Mouse (Mus musculus) MEL (cell line): Measurements from ENCODE around the gene Lgi2.

Experiments used
- CTCF ChIP-seq, 3 experiments: IDR thresholded peaks in 2 of 3; conservative IDR thresholded peaks in 1 of 3; 2 replicates each; pipeline ENCODE4 v1.5.1; 2011 to 2012; ENCODE audit warnings: low read length in 3 of 3, low read depth in 2 of 3, mild to moderate bottlenecking in 2 of 3, improper control_type of control experiment in 1 of 3, inconsistent platforms in 1 of 3, mixed read lengths in 1 of 3, moderate library complexity in 1 of 3; ENCODE audit not compliant: control insufficient read depth in 1 of 3, insufficient read depth in 1 of 3, poor library complexity in 1 of 3, severe bottlenecking in 1 of 3
- JUND ChIP-seq: IDR thresholded peaks from 2 replicates; pipeline ENCODE4 v1.6.1; 2011; ENCODE audit warnings: low read depth, mild to moderate bottlenecking, improper control_type of control experiment, low read length
- KAT2A ChIP-seq: conservative IDR thresholded peaks from 2 replicates; pipeline ENCODE4 v1.6.1; 2012; ENCODE audit warnings: low read depth, low read length, improper control_type of control experiment, inconsistent platforms
- MAFK ChIP-seq: IDR thresholded peaks from 2 replicates; pipeline ENCODE4 v1.6.1; 2011; ENCODE audit warnings: low read depth, mild to moderate bottlenecking, low read length, improper control_type of control experiment, borderline replicate concordance
- MAZ ChIP-seq: IDR thresholded peaks from 2 replicates; pipeline ENCODE4 v1.6.1; 2012; ENCODE audit warnings: low read depth, mild to moderate bottlenecking, inconsistent platforms, low read length, improper control_type of control experiment
- MYC ChIP-seq: IDR thresholded peaks from 2 replicates; pipeline ENCODE4 v1.6.1; 2011; ENCODE audit warnings: low read depth, mild to moderate bottlenecking, low read length, improper control_type of control experiment, moderate library complexity
- NRF1 ChIP-seq: IDR thresholded peaks from 2 replicates; pipeline ENCODE4 v1.6.1; 2014; ENCODE audit warnings: low read depth, mild to moderate bottlenecking, inconsistent platforms, low read length, improper control_type of control experiment, moderate library complexity; ENCODE audit not compliant: poor library complexity, insufficient read depth, severe bottlenecking
- ZC3H11A ChIP-seq: IDR thresholded peaks from 2 replicates; pipeline ENCODE4 v1.6.1; 2012; ENCODE audit warnings: low read depth, mild to moderate bottlenecking, inconsistent platforms, low read length, improper control_type of control experiment

DNA sequence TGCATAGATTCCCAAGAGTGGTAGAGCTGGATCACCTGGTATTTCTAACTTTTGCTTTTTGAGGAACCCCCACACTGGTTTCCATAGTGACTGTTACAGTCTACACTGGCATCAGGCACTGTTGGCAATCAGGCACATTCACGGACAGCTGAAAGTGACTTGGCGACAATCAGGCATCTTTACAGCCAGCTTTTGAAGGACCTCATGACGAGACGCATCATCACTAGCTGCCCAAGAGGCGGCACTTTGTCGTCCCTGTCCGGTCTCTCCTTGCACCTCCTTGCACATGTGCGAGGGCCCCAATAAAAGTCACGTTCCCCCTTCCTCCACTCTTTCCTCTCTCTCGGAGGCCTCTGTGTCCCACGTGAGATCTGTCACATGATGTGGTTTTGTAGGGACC, 62.1 kb downstream of the Lgi2 start:
- no peak for TF ChIP-seq MAZ
- TF ChIP-seq ZC3H11A = no peak
- TF ChIP-seq CTCF (IDR thresholded peaks at IDR 0.05 in 2 of 3, conservative IDR thresholded peaks at IDR 0.05 in 1 of 3; ENCODE audit: control insufficient read depth in 1 of 3, insufficient read depth in 1 of 3, low read depth in 2 of 3, low read length in 3 of 3, poor library complexity in 1 of 3, severe bottlenecking in 1 of 3) = no peak
- no peak for TF ChIP-seq MYC
- no peak for TF ChIP-seq JUND
- no peak for TF ChIP-seq KAT2A
- TF ChIP-seq MAFK = no peak
- TF ChIP-seq NRF1 = no peak
